Mouse (Mus musculus) v-Abl transformed pro-B cells (cell line): ENCODE measurements around the gene Sarnp.

Experiments used
- in situ Hi-C, 2 experiments: fragments of 400-800 bp; cut with MboI; formaldehyde crosslinking; loops; one replicate each; pipeline ENCODE4 v1.15.1; 2025; ENCODE audit not compliant: unreplicated experiment in 2 of 2

The Sarnp gene

DNA sequence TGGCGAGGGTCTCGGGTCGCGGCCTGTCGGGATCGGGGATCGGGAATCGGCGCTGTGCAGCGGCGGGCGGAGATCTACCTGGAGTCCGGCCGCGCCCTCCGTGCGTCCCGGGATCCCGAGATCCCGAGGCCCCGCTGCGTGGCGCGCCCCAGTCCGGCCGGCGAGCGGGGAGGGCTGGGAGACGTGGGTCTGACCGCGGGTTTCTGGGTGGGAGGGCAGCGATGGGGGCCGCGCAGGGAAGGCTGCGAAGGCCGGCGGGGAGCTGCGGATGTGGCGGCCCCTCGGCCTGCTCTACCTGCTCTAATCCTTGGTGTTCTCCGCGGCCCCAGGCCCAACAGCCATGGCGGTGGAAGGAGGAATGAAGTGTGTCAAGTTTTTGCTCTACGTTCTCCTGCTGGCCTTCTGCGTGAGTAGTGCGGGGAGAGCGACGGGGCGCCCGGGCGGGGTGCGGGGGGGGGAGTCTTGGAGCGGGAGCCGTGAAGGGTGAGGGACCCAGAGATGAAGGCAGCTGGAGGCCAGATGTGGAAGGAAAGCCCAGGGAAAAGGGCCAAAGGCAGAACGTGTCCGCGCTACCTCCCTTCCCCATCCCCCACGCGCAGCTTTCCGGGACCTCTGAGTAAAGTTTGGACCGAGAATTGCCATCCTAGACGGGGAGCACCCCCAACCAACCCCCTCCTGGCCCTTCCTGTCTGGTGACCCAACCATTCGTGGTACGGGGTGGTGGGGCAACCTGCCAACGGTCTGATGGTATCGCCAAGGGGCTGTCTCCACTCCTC is 93.1 kb downstream of the Sarnp start:
- in situ Hi-C loops = no loop called here

DNA sequence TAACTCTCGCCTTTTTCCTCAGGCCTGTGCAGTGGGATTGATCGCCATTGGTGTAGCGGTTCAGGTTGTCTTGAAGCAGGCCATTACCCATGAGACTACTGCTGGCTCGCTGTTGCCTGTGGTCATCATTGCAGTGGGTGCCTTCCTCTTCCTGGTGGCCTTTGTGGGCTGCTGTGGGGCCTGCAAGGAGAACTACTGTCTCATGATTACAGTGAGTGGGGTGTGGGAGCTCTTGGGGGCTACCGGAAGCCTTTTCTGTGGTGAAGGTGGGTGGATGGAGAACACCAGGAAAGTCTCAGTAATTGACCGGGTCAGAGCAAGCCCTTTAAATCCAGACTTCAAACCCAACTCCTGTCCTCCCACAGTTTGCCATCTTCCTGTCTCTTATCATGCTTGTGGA is 94.3 kb downstream of the Sarnp start:
- in situ Hi-C loops = no loop called here

GRCm38 (mm10) chr10:128912268-128912667 is 95.1 kb downstream of the Sarnp start:
- in situ Hi-C loops = no loop called here

DNA sequence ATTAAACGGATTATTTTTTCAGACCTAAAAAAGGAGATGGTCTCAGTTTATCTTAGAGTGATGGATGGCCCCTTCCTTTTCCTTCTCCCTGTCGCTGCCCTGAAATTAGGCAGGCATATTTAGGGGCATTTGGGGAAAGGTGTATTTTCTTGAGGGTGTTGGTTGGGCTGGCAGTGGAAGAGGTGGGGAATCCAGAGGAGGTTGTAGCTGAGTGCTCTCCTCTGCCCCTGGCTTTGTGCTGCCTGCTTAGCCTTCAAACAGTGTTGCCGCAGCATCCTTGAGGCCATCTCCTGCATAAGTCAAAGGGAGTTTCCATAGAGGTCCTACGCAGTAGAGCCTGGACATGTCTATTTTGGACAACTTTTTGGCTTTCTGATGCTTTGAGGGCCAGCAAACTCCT is 95.7 kb downstream of the Sarnp start:
- in situ Hi-C loops = no loop called here

- in situ Hi-C loops = no loop called here
Measured at GRCm38 (mm10) chr10:128913219-128913618, 96.1 kb downstream of the Sarnp start.

- in situ Hi-C loops = no loop called here
Measured at GRCm38 (mm10) chr10:128913696-128914095, 96.6 kb downstream of the Sarnp start.

- in situ Hi-C loops = no loop called here
Measured at GRCm38 (mm10) chr10:128915550-128915949, 98.4 kb downstream of the Sarnp start.

DNA sequence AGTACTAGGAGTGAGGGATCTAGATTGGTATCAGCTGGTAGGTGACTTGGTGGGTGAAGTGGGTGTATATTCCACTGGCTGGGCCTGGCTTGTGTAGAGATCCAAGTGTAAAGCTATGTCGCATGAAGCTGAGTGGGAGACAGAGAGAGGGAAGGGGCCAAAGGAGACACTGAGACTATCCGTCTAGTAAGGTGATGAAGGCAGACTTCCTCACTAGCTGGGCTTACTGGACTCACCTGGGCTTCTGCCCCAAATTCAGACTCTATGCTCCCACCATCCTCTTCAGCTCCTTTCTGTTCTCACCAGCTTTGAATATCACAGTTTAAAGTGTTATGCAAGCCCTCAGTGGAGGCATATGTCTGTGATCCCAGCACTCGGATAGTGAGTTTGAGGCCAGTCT is 99.5 kb downstream of the Sarnp start:
- in situ Hi-C loops = no loop called here

GRCm38 (mm10) chr10:128917400-128917799 is 100.3 kb downstream of the Sarnp start:
- in situ Hi-C loops = no loop called here

DNA sequence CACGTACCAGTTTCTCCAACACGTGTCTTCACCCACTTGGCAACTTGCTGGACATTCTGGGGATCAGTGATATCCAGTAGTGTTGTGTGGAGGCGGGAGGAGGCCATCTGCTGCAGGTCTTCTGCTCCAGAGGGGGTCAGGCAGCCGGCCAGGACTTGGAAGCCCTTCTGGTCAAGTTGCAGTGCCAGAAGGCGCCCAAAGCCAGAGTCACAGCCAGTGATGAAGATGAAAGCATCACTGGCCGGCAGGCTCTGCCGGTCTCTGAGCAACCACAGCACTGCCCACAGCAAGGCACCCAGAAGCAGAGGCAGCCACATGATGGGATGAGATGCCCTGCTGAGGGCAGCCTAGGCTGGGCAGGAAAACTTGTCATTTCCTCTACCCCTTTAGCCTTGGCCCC is 101.1 kb downstream of the Sarnp start:
- in situ Hi-C loops = no loop called here

- in situ Hi-C loops = no loop called here
Measured at GRCm38 (mm10) chr10:128919203-128919631, 102.1 kb downstream of the Sarnp start.

DNA sequence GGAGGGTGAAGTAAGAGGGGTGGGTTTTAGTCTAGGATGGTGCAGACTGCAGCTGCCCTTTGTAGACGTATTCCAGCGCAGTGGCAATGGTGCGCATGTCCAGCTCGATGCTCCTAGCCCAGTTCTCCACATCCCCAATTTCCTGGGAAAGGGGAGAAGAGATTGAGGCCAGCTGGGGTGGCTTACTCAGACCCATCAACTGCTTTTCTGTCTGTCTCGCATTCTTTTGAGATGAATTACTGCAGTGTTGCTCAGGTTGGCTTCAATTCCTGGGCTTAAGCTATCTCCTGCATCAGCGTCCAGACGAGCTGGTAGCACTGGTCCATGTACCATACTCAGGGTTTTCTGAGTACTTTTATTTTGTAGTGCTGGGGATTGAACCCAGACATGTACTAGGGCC is 102.8 kb downstream of the Sarnp start:
- in situ Hi-C loops = no loop called here

GRCm38 (mm10) chr10:128920736-128921161 is 103.6 kb downstream of the Sarnp start:
- in situ Hi-C loops = no loop called here

DNA sequence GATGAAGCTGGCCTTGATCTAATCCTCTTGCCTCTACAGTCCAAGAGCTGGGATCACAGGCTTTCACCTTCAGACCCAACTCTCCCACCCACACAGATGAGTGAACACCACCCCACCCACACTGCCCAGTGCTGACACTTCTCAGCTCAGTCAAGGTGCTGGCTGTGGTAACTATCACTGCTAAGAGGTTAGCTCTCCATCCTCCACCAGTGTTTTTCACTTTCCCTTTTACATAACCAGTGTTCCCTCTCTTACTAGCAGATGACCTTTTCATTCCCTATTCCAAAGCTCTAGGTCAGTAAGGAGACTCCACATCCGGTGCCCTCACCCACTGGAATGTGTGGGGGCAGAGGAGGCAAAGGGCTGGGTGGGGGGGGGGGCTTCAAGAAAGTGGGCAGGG is 104.1 kb downstream of the Sarnp start:
- in situ Hi-C loops = no loop called here

- in situ Hi-C loops = no loop called here
Measured at GRCm38 (mm10) chr10:128921883-128922821, 105.0 kb downstream of the Sarnp start.

- in situ Hi-C loops = no loop called here
Measured at GRCm38 (mm10) chr10:128922822-128923012, 105.6 kb downstream of the Sarnp start, which contains the start of gene Rdh5. Rdh5 (minus strand) TSS chr10:128922888.

GRCm38 (mm10) chr10:128923013-128923691 is 106.0 kb downstream of the Sarnp start:
- in situ Hi-C loops = no loop called here

GRCm38 (mm10) chr10:128923935-128924334 is 106.8 kb downstream of the Sarnp start, which contains the start of gene Bloc1s1:
Bloc1s1 (minus strand) TSS chr10:128924035.
- in situ Hi-C loops = no loop called here
